Mouse (Mus musculus): ENCODE measurements around the gene Gpr137c. TPM values are rescaled to one million over a fixed set of nuclear protein-coding genes. Genes with fewer than 3 reads are reported as not detected.

The Gpr137c gene
- polyA plus RNA-seq, 1 experiment from 2014 or later: 3.2 TPM

DNA sequence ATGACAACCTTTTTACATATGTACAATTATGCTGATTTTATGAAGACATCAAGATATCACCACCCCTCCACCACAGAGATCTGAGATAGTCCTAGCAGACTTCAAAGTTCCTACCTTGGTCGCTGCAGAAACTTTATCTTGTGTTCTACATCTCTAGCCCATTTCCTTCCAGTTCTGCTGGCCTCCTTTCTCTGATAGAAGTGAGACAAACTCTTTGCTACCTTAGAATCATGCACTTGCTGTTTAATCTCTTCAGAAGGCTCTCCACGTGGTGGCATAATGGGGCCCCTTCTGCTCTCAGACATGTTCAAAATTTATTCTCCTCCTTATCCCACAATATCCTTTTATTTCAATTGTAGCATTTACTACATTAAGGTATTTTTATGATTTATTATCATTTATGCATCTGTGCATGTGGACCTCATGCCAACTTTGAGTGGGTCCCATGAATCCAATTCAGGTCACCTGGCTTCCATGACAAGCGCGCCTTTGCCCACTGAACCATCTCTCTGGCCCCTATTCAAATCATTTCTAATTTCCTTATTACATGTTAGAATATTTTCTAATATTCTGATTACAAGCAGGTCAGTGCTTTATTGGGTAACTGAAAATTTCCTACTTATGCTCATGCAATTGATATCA is 108.7 kb downstream of the Gpr137c start:
- Histone ChIP-seq H3K27ac (no peak overlapping the region), H3K9me3 (no peaks in the 10 kb centered on the region), H3K36me3 (peaks cover 21% of the 10 kb centered on the region), H3K4me3 (no peak overlapping the region), H3K4me1 (no peaks in the 10 kb centered on the region), H3K27me3 (ENCODE audit: insufficient read depth, poor library complexity, severe bottlenecking) (no peaks in the 10 kb centered on the region)
- 87% methylated on average over 4 of the region's 4 CpGs for WGBS
- no peak for DNase-seq (ENCODE audit: low spot score)

DNA sequence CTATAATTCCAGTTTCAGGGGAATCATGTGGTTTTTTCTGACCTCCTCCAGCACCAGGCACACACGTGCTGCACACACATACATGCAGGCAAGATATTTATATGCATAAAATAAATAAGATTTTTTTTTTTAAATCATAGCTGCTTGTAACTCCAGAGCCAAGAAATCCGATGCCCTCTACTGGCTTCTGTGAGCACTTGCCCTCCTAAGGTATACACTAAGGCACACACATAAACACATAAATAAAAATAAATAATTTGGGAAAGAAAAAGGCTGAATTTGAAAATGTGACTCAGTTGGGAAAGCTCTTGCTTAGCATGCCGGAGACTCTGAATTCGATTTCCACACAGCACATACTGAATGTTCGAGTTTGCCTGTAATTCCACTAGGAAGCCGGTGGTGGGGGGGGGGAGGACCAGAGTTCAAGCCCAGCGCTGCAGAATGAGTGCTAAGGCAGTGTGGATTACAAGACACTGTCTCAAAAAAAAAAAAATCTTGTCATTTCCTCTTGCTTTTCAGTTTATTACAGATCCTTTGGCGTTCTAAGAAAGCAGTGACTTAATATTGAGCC is 109.6 kb downstream of the Gpr137c start:
- Histone ChIP-seq H3K4me1 (no peaks in the 10 kb centered on the region), H3K27ac (peak overlapping the region; percentile 98), H3K9me3 (no peaks in the 10 kb centered on the region), H3K36me3 (peaks cover 29% of the 10 kb centered on the region), H3K27me3 (ENCODE audit: insufficient read depth, poor library complexity, severe bottlenecking) (no peaks in the 10 kb centered on the region), H3K4me3 (peak overlapping the region; percentile 97)
- DNase-seq (ENCODE audit: low spot score): no peak
- 12% methylated on average over 8 of the region's 8 CpGs for WGBS

DNA sequence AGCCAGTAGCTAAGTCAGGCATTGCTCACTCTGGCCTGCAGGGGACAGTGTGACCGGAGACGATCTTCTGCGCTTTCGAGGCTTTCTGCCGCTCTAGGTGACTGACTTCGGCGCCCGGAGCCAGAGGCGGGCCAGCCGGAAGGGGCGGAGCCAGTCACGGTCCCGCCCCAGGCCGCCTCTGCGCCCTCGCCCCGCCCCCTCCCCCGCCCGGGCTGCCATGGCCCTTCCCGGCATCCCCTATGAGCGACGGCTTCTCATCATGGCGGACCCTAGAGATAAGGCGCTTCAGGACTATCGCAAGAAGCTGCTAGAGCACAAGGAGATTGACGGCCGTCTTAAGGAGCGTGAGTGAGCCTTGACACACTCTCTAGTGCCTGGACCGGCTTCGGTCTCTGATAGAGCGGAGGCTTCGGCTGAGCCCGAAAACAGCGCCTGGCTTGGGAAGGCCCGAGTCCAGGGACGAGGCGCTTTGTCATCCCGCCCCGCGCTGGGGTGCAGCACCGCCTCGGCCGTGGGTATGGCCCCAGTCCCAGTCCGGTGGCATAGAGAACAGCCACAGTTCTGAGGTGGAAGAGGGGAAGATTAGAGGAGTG is 110.2 kb downstream of the Gpr137c start, which contains the start of gene Psmc6:
Psmc6 (plus strand) TSS at position 200 of the 593 bp plus-strand sequence.
- Histone ChIP-seq H3K4me1 (no peaks in the 10 kb centered on the region), H3K9me3 (no peaks in the 10 kb centered on the region), H3K27ac (peak within 1 kb of the TSS; percentile 98), H3K36me3 (peaks cover 34% of the 10 kb centered on the region), H3K4me3 (peak within 1 kb of the TSS; percentile 97), H3K27me3 (ENCODE audit: insufficient read depth, poor library complexity, severe bottlenecking) (no peaks in the 10 kb centered on the region)
- 0% methylated on average over 44 of the region's 44 CpGs for WGBS
- DNase-seq (ENCODE audit: low spot score): peak; percentile 97

Other genes starting within 250 kb of the Gpr137c start
- 0.05 TPM in 1 of 2 replicates, not detected in the other for gene Ptger2, start 231.5 kb upstream of the Gpr137c start, polyA plus RNA-seq (2016; fragmentation: Nextera tagmentation; extraction: Ambion mirVana)
- gene Txndc16, start 611 bp downstream of the Gpr137c start, polyA plus RNA-seq (2016; fragmentation: Nextera tagmentation; extraction: Ambion mirVana): 9.9 and 10.9 TPM in 2 replicates
- 47.3 and 52.8 TPM in 2 replicates for gene Ero1l, start 99.1 kb downstream of the Gpr137c start, polyA plus RNA-seq (2016; fragmentation: Nextera tagmentation; extraction: Ambion mirVana)
- gene Psmc6, start 110.1 kb downstream of the Gpr137c start, polyA plus RNA-seq (2016; fragmentation: Nextera tagmentation; extraction: Ambion mirVana): 146 and 161 TPM in 2 replicates
- 45.3 and 49.6 TPM in 2 replicates for gene Styx, start 131.4 kb downstream of the Gpr137c start, polyA plus RNA-seq (2016; fragmentation: Nextera tagmentation; extraction: Ambion mirVana)
- 34.9 and 54.4 TPM in 2 replicates for gene Gnpnat1, start 185.2 kb downstream of the Gpr137c start, polyA plus RNA-seq (2016; fragmentation: Nextera tagmentation; extraction: Ambion mirVana)